Mouse (Mus musculus) cerebellum, adult 8-10 months (tissue): ENCODE data around the gene Gm20388.

Experiments
- DNase-seq: peaks from one replicate; pipeline ENCODE4 v3.0.0; 2022

Gm20388 gene

GRCm38 (mm10) chr8:122355642-122356606 is 2445.3 kb downstream of the Gm20388 start:
- DNase-seq, result no peak

- no peak for DNase-seq
Measured at GRCm38 (mm10) chr8:122357202-122357601, 2446.6 kb downstream of the Gm20388 start.

- no peak for DNase-seq
Measured at GRCm38 (mm10) chr8:122357641-122358040, 2447.0 kb downstream of the Gm20388 start.

GRCm38 (mm10) chr8:122359111-122359775 is 2448.6 kb downstream of the Gm20388 start:
- DNase-seq, result no peak

GRCm38 (mm10) chr8:122360696-122361416 is 2450.2 kb downstream of the Gm20388 start, which contains the start of gene Trhr2:
Trhr2 (minus strand) TSS chr8:122360746.
- DNase-seq, result no peak

GRCm38 (mm10) chr8:122362271-122362670 is 2451.6 kb downstream of the Gm20388 start:
- DNase-seq, result no peak

GRCm38 (mm10) chr8:122362967-122363366 is 2452.3 kb downstream of the Gm20388 start:
- DNase-seq, result no peak

GRCm38 (mm10) chr8:122368494-122368893 is 2457.9 kb downstream of the Gm20388 start:
- no peak for DNase-seq

- DNase-seq, result peak; percentile 60
Measured at GRCm38 (mm10) chr8:122369665-122370064, 2459.0 kb downstream of the Gm20388 start.

- no peak for DNase-seq
Measured at GRCm38 (mm10) chr8:122371706-122372105, 2461.1 kb downstream of the Gm20388 start.

GRCm38 (mm10) chr8:122375320-122375719 is 2464.7 kb downstream of the Gm20388 start:
- peak; percentile 20 for DNase-seq

- DNase-seq, result no peak
Measured at GRCm38 (mm10) chr8:122375751-122376364, 2465.2 kb downstream of the Gm20388 start.

GRCm38 (mm10) chr8:122376365-122377231 is 2466.0 kb downstream of the Gm20388 start, which contains the start of gene Zc3h18:
Zc3h18 (plus strand) TSS chr8:122376609.
- DNase-seq, result peak; percentile 99

GRCm38 (mm10) chr8:122383039-122383438 is 2472.4 kb downstream of the Gm20388 start:
- DNase-seq, result no peak

- DNase-seq, result no peak
Measured at GRCm38 (mm10) chr8:122389357-122389756, 2478.7 kb downstream of the Gm20388 start.

GRCm38 (mm10) chr8:122390758-122391157 is 2480.1 kb downstream of the Gm20388 start:
- no peak for DNase-seq

- DNase-seq, result no peak
Measured at GRCm38 (mm10) chr8:122393717-122394116, 2483.1 kb downstream of the Gm20388 start.

- peak; percentile 45 for DNase-seq
Measured at GRCm38 (mm10) chr8:122395291-122395690, 2484.7 kb downstream of the Gm20388 start.

GRCm38 (mm10) chr8:122398186-122398585 is 2487.5 kb downstream of the Gm20388 start:
- no peak for DNase-seq

- DNase-seq, result no peak
Measured at GRCm38 (mm10) chr8:122405146-122405805, 2494.6 kb downstream of the Gm20388 start.

- no peak for DNase-seq
Measured at GRCm38 (mm10) chr8:122407678-122408077, 2497.0 kb downstream of the Gm20388 start.
